Mouse (Mus musculus) right cerebral cortex, postnatal 36 days (tissue): ENCODE data around the gene Desi2.
"Not testable (repeated sequence)": the region's sequence is repeated elsewhere in the genome, so short reads cannot be mapped to it uniquely, and the experiment has no call there.

Experiments
- DNase-seq, 2 experiments: peaks; one replicate each; pipeline ENCODE4 v3.0.0; 2022; ENCODE audit warnings: low spot score in 2 of 2, mixed read lengths in 1 of 2

Gene Desi2

GRCm38 (mm10) chr1:178187216-178187791 is at the start of gene Desi2:
Gene Desi2, plus strand, starts transcription at chr1:178187417.
- peak; percentile 96 to 99 for DNase-seq

GRCm38 (mm10) chr1:178146513-178146912 is 40.7 kb upstream of the Desi2 start:
- peak in 1 of 2 experiments; percentile 6 for DNase-seq

GRCm38 (mm10) chr1:178146915-178147314 is 40.3 kb upstream of the Desi2 start:
- DNase-seq: not testable (repeated sequence)

- DNase-seq: no peak
Observed at GRCm38 (mm10) chr1:178182251-178182650, 5.0 kb upstream of the Desi2 start.

- no peak for DNase-seq
Observed at GRCm38 (mm10) chr1:178185591-178185990, 1.6 kb upstream of the Desi2 start.

GRCm38 (mm10) chr1:178187810-178188209 is 593 bp downstream of the Desi2 start:
- DNase-seq: not testable (repeated sequence)

- DNase-seq: no peak
Observed at GRCm38 (mm10) chr1:178188386-178188785, 1.2 kb downstream of the Desi2 start.

GRCm38 (mm10) chr1:178205701-178206325 is 18.6 kb downstream of the Desi2 start:
- no peak for DNase-seq

GRCm38 (mm10) chr1:178207856-178208255 is 20.6 kb downstream of the Desi2 start:
- not testable (repeated sequence) for DNase-seq

- no peak for DNase-seq
Observed at GRCm38 (mm10) chr1:178209966-178210365, 22.7 kb downstream of the Desi2 start.

GRCm38 (mm10) chr1:178217157-178217556 is 29.9 kb downstream of the Desi2 start:
- DNase-seq: no peak

- DNase-seq: no peak
Observed at GRCm38 (mm10) chr1:178218305-178218704, 31.1 kb downstream of the Desi2 start.

GRCm38 (mm10) chr1:178219166-178220077 is 32.2 kb downstream of the Desi2 start:
- DNase-seq: no peak

GRCm38 (mm10) chr1:178228888-178229287 is 41.7 kb downstream of the Desi2 start:
- not testable (repeated sequence) for DNase-seq

- DNase-seq: no peak
Observed at GRCm38 (mm10) chr1:178234109-178234508, 46.9 kb downstream of the Desi2 start.

- DNase-seq: no peak
Observed at GRCm38 (mm10) chr1:178235919-178236466, 48.8 kb downstream of the Desi2 start.

GRCm38 (mm10) chr1:178238676-178239075 is 51.5 kb downstream of the Desi2 start:
- DNase-seq: no peak

- no peak for DNase-seq
Observed at GRCm38 (mm10) chr1:178241884-178242508, 54.8 kb downstream of the Desi2 start.

GRCm38 (mm10) chr1:178248107-178248820 is 61.0 kb downstream of the Desi2 start:
- DNase-seq: no peak

GRCm38 (mm10) chr1:178254598-178254997 is 67.4 kb downstream of the Desi2 start:
- DNase-seq: no peak

- DNase-seq: no peak
Observed at GRCm38 (mm10) chr1:178256351-178256750, 69.1 kb downstream of the Desi2 start.
